Mouse (Mus musculus) heart, postnatal 36 days (tissue): ENCODE data around the gene Rps15. TPM values are rescaled to one million over a fixed set of nuclear protein-coding genes. Genes with fewer than 3 reads are reported as not detected.

Experiments
- DNase-seq, 2 experiments: peaks; one replicate each; pipeline ENCODE4 v3.0.0; 2021 to 2022
- intact Hi-C: fragments of 180-260 bp; cut with DNase I; formaldehyde crosslinking; loops from one replicate; pipeline ENCODE4 v1.15.1; 2025
- microRNA-seq, 2 experiments: library from miRNA; unstranded; fragments of <30 nt; microRNA quantifications; one replicate each; pipeline ENCODE4 v1.2.0; 2021; ENCODE audit warnings: borderline number of aligned reads in 2 of 2
- total RNA-seq, 2 experiments: library from RNA; stranded (reverse); gene quantifications; 2 replicates each; pipeline ENCODE4 v1.2.3; 2021

Gene Rps15
- total RNA-seq, 2 experiments from 2014 or later: 748 to 777 TPM

- DNase-seq: no peak
- intact Hi-C loops: no loop called here
Measured at GRCm38 (mm10) chr10:80331636-80332524, 39.6 kb downstream of the Rps15 start.

DNA sequence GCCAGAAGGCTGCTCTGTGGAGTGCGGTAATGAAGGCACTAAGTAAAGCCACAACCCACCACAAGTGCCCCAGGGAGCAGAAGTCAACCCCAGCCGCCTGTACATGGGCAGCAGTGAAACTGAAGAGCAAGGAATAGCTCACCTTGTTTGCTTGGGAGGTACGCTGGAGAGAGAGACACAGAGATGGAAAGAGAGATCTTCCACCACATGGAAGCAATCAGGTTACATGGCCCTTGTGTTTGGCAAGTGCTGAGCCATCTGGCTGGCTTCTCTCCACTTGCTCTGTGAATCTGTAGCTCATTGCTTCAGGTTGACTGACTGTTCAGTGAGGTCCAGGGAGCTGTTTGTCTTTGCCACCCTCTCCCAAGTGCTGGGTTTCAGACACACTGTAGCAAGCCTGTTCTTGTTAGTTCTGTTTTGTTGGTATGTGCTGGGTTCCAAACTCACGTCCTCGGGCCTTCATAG is 40.3 kb downstream of the Rps15 start:
- intact Hi-C loops: no loop called here
- no peak for DNase-seq

DNA sequence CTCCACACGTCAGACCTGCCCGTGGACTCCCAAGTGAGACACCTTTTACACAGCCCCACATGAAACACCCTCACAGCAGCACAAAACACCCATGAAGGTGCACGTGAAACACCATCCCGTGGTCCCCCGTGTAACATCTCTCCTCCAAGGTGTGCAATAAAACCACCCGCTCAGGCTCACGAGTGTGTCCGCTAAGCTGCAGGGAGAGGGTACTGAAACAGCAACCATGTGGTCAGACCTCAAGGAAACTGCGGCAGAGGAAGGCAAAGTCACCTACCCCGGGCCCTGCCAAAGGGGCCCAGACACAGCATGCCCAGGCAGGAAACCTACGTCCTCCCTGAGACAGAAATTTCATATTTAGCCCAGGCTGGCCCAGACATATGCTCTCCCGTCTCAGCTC is 44.0 kb downstream of the Rps15 start:
- intact Hi-C loops: no loop called here
- DNase-seq: no peak

- intact Hi-C loops: loop anchor here (1.0 kb wide), 1 partner anchor 34 kb away; no protein-coding TSS in a partner anchor
Measured at GRCm38 (mm10) chr10:80339941-80340750, 47.9 kb downstream of the Rps15 start.

DNA sequence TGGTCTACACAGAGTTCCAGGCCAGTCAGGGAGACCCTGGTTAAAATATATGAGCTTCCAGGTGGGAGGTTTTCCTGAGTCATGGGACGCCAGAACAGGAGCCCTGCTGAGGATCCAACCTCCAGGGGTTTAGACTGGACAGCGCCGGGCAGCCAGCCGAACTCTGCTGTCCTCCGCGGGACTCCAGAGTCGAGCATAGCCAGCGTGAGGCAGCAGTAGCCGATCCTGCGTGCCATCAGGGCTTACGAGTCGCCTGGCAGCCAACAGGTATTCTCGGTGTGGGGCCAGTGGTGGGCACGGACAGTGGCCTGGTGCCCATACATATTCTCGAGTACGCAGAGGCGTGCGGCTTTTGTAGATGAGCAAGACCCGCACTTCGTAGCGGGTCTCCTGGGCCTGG is 48.8 kb downstream of the Rps15 start:
- no peak for DNase-seq
- intact Hi-C loops: no loop called here

More at GRCm38 (mm10) chr10:80339941-80340750, 47.9 kb downstream of the Rps15 start:
- peak; percentile 90 to 91 for DNase-seq

DNA sequence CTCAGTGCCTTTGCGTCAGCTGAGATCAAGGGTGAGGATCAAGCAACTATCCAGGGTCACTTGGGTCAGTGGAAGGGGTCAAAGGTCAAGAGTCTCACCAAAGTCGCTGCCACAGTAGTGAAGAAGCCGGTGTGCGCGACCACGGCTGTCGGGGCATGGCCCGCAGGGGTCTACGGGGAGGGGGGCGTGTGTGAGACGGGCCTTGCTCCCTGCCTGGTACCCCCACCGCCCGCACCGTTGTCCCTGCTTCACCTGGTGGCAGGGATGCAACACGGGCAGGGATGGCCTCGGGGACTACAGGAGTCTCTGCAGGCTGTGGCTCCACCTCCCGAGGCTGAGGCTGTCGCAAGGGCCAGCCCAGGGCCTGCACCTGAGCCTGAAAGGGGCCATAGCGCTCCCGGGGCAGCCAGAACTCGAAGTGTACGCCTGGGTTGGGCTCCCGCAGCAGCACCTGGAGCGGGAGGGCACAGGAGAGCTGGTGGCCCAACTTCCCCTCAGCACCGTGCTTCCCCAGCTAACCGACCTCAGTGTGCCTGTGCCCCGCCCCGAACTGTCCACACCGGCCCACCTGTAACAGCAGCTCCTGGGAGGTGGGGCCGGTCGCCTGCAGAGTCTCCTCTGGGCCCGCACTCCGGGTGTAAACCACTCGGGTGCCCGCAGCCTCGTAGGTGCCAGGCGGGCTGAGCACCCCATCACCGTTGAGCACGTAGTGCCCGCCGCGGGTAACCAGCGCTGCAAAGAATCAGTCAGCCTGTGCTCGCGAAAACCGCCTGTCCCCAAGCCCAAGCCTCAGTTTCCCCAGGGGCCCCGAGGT is 49.4 kb downstream of the Rps15 start:
- DNase-seq: no peak

DNA sequence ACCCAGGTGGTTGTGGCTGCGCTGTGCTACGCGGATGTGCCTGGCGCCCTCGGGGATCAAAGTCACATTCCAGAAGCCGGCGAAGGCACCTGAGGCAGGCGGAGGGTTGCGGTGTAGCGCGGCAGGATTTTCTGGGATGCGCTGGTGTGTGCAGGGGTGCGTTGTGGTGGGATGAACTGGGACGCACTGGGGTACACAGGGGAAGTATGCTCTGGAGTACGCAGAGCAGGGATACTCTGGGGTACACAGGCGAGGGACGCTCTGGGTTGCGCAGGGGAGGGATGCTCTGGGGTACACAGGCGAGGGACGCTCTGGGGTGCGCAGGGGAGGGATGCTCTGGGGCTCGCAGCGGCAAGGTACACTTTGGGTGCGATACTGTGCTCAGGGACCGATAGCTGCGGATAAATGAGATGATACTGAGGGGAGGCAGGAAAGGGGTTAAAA is 50.1 kb downstream of the Rps15 start:
- intact Hi-C loops: no loop called here
- no peak for DNase-seq

More for the DNA sequence above, 49.4 kb downstream of the Rps15 start:
- intact Hi-C loops: no loop called here

- DNase-seq: no peak
- intact Hi-C loops: no loop called here
Measured at GRCm38 (mm10) chr10:80342749-80343424, 50.6 kb downstream of the Rps15 start.

GRCm38 (mm10) chr10:80343425-80343895 is 51.2 kb downstream of the Rps15 start:
- no peak for DNase-seq
- intact Hi-C loops: no loop called here

Small RNA genes lying within 50 kb of the gene (microRNA-seq; reads per million reads assigned to microRNA genes)
- gene Mir6911: 0 to 0.72 reads per million in 2 experiments

Other genes with a start within 250 kb of the Rps15 start
- gene Gpx4, start 245.3 kb upstream of the Rps15 start, total RNA-seq: 100 to 1,000 TPM; 863 to 871 TPM
- gene Sbno2, start 186.9 kb upstream of the Rps15 start, total RNA-seq: 10 to 100 TPM; 11.2 to 12.2 TPM
- 100 to 1,000 TPM; 137 to 165 TPM for gene Stk11, start 176.7 kb upstream of the Rps15 start, total RNA-seq
- gene Atp5d, start 153.8 kb upstream of the Rps15 start, total RNA-seq: 1,000 to 10,000 TPM; 1,105 to 1,168 TPM
- gene Cbarp, start 151.6 kb upstream of the Rps15 start, total RNA-seq: 1 to 10 TPM; 2.0 to 4.7 TPM
- 100 to 1,000 TPM in 1 of 2 experiments, 10 to 100 TPM in 1; 99.9 to 117 TPM for gene Midn, start 144.2 kb upstream of the Rps15 start, total RNA-seq
- 10 to 100 TPM; 48.2 to 67.0 TPM for gene Cirbp, start 126.5 kb upstream of the Rps15 start, total RNA-seq
- gene 1600002K03Rik, start 119.5 kb upstream of the Rps15 start, total RNA-seq: 1 to 10 TPM; 4.4 to 4.6 TPM
- 1 to 10 TPM in 1 of 2 experiments, under 1 TPM in 1; 0.75 to 1.1 TPM for gene Efna2, start 113.0 kb upstream of the Rps15 start, total RNA-seq
- gene Mum1, start 66.0 kb upstream of the Rps15 start, total RNA-seq: 10 to 100 TPM; 13.1 to 15.3 TPM
- gene Ndufs7, start 43.3 kb upstream of the Rps15 start, total RNA-seq: 100 to 1,000 TPM; 962 to 997 TPM
- gene Gamt, start 31.4 kb upstream of the Rps15 start, total RNA-seq: 10 to 100 TPM in 1 of 2 experiments, 1 to 10 TPM in 1; 8.9 to 12.0 TPM
- gene Dazap1, start 31.0 kb upstream of the Rps15 start, total RNA-seq: 10 to 100 TPM; 57.7 to 58.5 TPM
- gene Apc2, start 3.5 kb downstream of the Rps15 start, total RNA-seq: 1 to 10 TPM; 2.1 to 3.7 TPM
- 10 to 100 TPM; 13.8 to 15.1 TPM for gene 2310011J03Rik, start 28.1 kb downstream of the Rps15 start, total RNA-seq
- gene Pcsk4, start 37.0 kb downstream of the Rps15 start, total RNA-seq: 1 to 10 TPM; 2.2 to 2.9 TPM
- gene Reep6, start 37.5 kb downstream of the Rps15 start, total RNA-seq: 1 to 10 TPM; 2.7 TPM
- gene Adamtsl5, start 56.0 kb downstream of the Rps15 start, total RNA-seq: 10 to 100 TPM; 75.9 to 83.8 TPM
- under 1 TPM; 0.49 to 0.64 TPM for gene Plk5, start 64.0 kb downstream of the Rps15 start, total RNA-seq
- 1 to 10 TPM; 8.1 to 8.6 TPM for gene Mex3d, start 95.2 kb downstream of the Rps15 start, total RNA-seq
- 10 to 100 TPM; 82.1 to 82.2 TPM for gene Mbd3, start 107.1 kb downstream of the Rps15 start, total RNA-seq
- gene Uqcr11, start 114.4 kb downstream of the Rps15 start, total RNA-seq: 1,000 to 10,000 TPM; 1,920 to 2,020 TPM
- gene Tcf3, start 141.2 kb downstream of the Rps15 start, total RNA-seq: 10 to 100 TPM; 17.9 to 20.9 TPM
- gene Onecut3, start 202.4 kb downstream of the Rps15 start, total RNA-seq: not detected
- gene Atp8b3, start 246.7 kb downstream of the Rps15 start, total RNA-seq: not detected